Mouse (Mus musculus): ENCODE results near the gene Triap1.
"Not testable (repeated sequence)": the region's sequence is repeated elsewhere in the genome, so short reads cannot be mapped to it uniquely, and the experiment has no call there.

Gene Triap1

GRCm38 (mm10) chr5:115340577-115341313 is at the start of gene Triap1, which contains the start of gene Gatc:
TSS of gene Triap1 (plus strand) at chr5:115341225.
TSS of gene Gatc (minus strand) at chr5:115341178.
- peak; percentile 82 for DNase-seq

GRCm38 (mm10) chr5:115294173-115294572 is 46.9 kb upstream of the Triap1 start:
- no peak for DNase-seq

GRCm38 (mm10) chr5:115296347-115296746 is 44.7 kb upstream of the Triap1 start:
- DNase-seq: no peak

GRCm38 (mm10) chr5:115300035-115300744 is 40.8 kb upstream of the Triap1 start:
- peak; percentile 68 for DNase-seq

GRCm38 (mm10) chr5:115300792-115301614 is 40.0 kb upstream of the Triap1 start, which contains the start of gene Dynll1:
TSS of gene Dynll1 (minus strand) at chr5:115300999.
- DNase-seq: peak; percentile 98

- no peak for DNase-seq
These were observed 39.4 kb upstream of the Triap1 start for GRCm38 (mm10) chr5:115301615-115302014.

GRCm38 (mm10) chr5:115302190-115302589 is 38.8 kb upstream of the Triap1 start:
- DNase-seq: not testable (repeated sequence)

- no peak for DNase-seq
These were observed 28.7 kb upstream of the Triap1 start for GRCm38 (mm10) chr5:115312354-115312753.

- DNase-seq: no peak
These were observed 28.0 kb upstream of the Triap1 start for GRCm38 (mm10) chr5:115312816-115313667.

- DNase-seq: no peak
These were observed 27.4 kb upstream of the Triap1 start for GRCm38 (mm10) chr5:115313668-115313943.

- DNase-seq: no peak
These were observed 23.9 kb upstream of the Triap1 start for GRCm38 (mm10) chr5:115316968-115317644.

- no peak for DNase-seq
These were observed 23.2 kb upstream of the Triap1 start for GRCm38 (mm10) chr5:115317645-115318328.

GRCm38 (mm10) chr5:115319004-115319940 is 21.8 kb upstream of the Triap1 start:
- DNase-seq: peak; percentile 83

GRCm38 (mm10) chr5:115326256-115326831 is 14.7 kb upstream of the Triap1 start:
- no peak for DNase-seq

- peak; percentile 96 for DNase-seq
These were observed 14.0 kb upstream of the Triap1 start, which contains the start of gene Srsf9 for GRCm38 (mm10) chr5:115326875-115327609. TSS of gene Srsf9 (plus strand) at chr5:115327177.

GRCm38 (mm10) chr5:115327610-115328548 is 13.1 kb upstream of the Triap1 start:
- DNase-seq: no peak

GRCm38 (mm10) chr5:115330955-115331354 is 10.1 kb upstream of the Triap1 start:
- peak; percentile 60 for DNase-seq

GRCm38 (mm10) chr5:115333626-115334025 is 7.4 kb upstream of the Triap1 start:
- DNase-seq: peak; percentile 40
